Mouse (Mus musculus) liver, adult 2 months (tissue): Measurements from ENCODE around the gene Gm37240.

Experiments used
- CTCF ChIP-seq: fragments of 200-500 bp; IDR thresholded peaks from 2 replicates; pipeline ENCODE4 v1.5.1; 2011; ENCODE audit warnings: low read depth, low read length, control low read depth
- POLR2A ChIP-seq: fragments of 200-500 bp; IDR thresholded peaks from 2 replicates; pipeline ENCODE4 v1.6.1; 2011; ENCODE audit warnings: low read length, control low read depth; ENCODE audit not compliant: insufficient read depth; ENCODE audit errors: extremely low read depth

- TF ChIP-seq CTCF (no peak), POLR2A (no peak)
These were observed 741.8 kb downstream of the Gm37240 start for GRCm38 (mm10) chr3:85145568-85145967.
